Mouse (Mus musculus): ENCODE results near the gene Atp6v1a. TPM values are rescaled to one million over a fixed set of nuclear protein-coding genes. Genes with fewer than 3 reads are reported as not detected.

The Atp6v1a gene
- total RNA-seq (2014; rRNA removed) (165 and 183 TPM in 2 replicates), polyA plus RNA-seq (2015; fragmentation: Nextera tagmentation; extraction: Ambion mirVana) (161 TPM in 2 replicates)

GRCm38 (mm10) chr16:44139536-44140185 lies at the start of gene Atp6v1a, which contains the start of gene Naa50:
Atp6v1a (minus strand) TSS chr16:44139705.
Naa50 (plus strand) TSS chr16:44139830.
- peak; percentile 97 for DNase-seq (ENCODE audit: low spot score)
- peaks cover 7% of the 10 kb centered on the region; the same call in 1 of the 2 replicates for H3K4me1 ChIP-seq (ENCODE audit: insufficient read depth, low read length)
- ATAC-seq: peak; percentile 91
- no peaks in the 10 kb centered on the region for H3K36me3 ChIP-seq (ENCODE audit: insufficient read depth, low read length)
- no peaks in the 10 kb centered on the region for H3K9me3 ChIP-seq (ENCODE audit: low read length)
- peak within 1 kb of the TSS; percentile 98 for H3K4me3 ChIP-seq (ENCODE audit: low read length)
- under 1% methylated on average over 70 of the region's 71 CpGs for WGBS
- H3K27me3 ChIP-seq (ENCODE audit: insufficient read depth, low read length): no peaks in the 10 kb centered on the region
- H3K27ac ChIP-seq: peak within 1 kb of the TSS; percentile 97
- H3K4me2 ChIP-seq (ENCODE audit: low read depth, low read length): peak within 1 kb of the TSS; percentile 83
- no peak for TF ChIP-seq CTCF (IDR thresholded peaks at IDR 0.05; ENCODE audit: low read depth)
- peak within 1 kb of the TSS; percentile 92 for H3K9ac ChIP-seq (replicated peaks; ENCODE audit: low read length)

GRCm38 (mm10) chr16:44188766-44189165 lies 49.3 kb upstream of the Atp6v1a start:
- peak; percentile 24; the same call in 1 of the 2 replicates for TF ChIP-seq CTCF (IDR thresholded peaks at IDR 0.05; ENCODE audit: low read depth)
- Histone ChIP-seq H3K9me3 (ENCODE audit: low read length) (no peaks in the 10 kb centered on the region), H3K27ac (no peak overlapping the region), H3K4me2 (ENCODE audit: low read depth, low read length) (no peak overlapping the region), H3K9ac (replicated peaks; ENCODE audit: low read length) (no peak overlapping the region), H3K27me3 (ENCODE audit: insufficient read depth, low read length) (no peaks in the 10 kb centered on the region), H3K4me1 (ENCODE audit: insufficient read depth, low read length) (no peaks in the 10 kb centered on the region), H3K36me3 (ENCODE audit: insufficient read depth, low read length) (no peaks in the 10 kb centered on the region), H3K4me3 (ENCODE audit: low read length) (no peak overlapping the region)
- ATAC-seq: no peak
- DNase-seq (ENCODE audit: low spot score): no peak
- 88% methylated on average over 3 of the region's 3 CpGs for WGBS

DNA sequence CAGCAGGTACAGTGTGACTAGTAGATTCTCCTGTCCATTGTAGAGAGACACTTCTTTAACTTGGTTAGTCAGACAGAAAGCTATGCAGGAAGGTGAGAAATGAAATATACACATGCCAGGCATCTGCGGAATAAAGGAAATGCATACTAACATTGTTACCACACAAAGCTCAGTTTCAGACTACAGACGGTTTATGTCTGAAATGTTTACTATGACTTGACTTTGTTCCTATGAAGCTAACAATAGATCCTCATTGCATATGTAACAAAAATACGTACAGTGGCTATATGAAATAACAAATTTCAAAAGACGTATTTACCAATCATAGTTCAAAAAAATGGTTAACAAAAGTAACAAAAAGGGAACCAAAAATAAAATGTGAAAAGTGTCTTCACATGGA lies 47.7 kb upstream of the Atp6v1a start:
- no peak for TF ChIP-seq CTCF (IDR thresholded peaks at IDR 0.05; ENCODE audit: low read depth)
- Histone ChIP-seq H3K27me3 (ENCODE audit: insufficient read depth, low read length) (no peaks in the 10 kb centered on the region), H3K9me3 (ENCODE audit: low read length) (no peaks in the 10 kb centered on the region), H3K4me3 (ENCODE audit: low read length) (no peak overlapping the region), H3K36me3 (ENCODE audit: insufficient read depth, low read length) (no peaks in the 10 kb centered on the region), H3K9ac (replicated peaks; ENCODE audit: low read length) (no peak overlapping the region), H3K4me2 (ENCODE audit: low read depth, low read length) (no peak overlapping the region), H3K27ac (no peak overlapping the region), H3K4me1 (ENCODE audit: insufficient read depth, low read length) (no peaks in the 10 kb centered on the region)
- 92% methylated on average over 4 of the region's 4 CpGs for WGBS
- DNase-seq (ENCODE audit: low spot score) (no peak), ATAC-seq (no peak)

DNA sequence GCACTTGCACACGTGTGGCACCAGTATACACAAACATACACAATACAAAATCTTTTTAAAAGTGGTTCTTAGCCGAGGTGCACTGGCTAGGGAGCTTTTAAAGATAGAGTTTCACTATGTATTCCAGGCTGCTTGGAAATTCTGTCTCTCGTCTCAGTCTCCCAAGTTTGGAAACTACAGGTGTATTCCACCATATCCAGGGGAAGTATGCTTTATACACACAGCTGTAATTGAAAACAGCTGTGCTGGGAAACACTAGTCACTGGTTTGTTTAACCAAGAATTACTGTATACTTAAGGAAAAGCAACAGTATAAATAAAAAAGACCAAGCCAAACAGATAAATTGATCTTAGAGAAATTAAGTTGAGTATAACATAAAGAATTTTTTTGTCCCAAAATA lies 45.3 kb upstream of the Atp6v1a start:
- 88% methylated on average over 3 of the region's 3 CpGs for WGBS
- no peak for ATAC-seq
- no peak overlapping the region for H3K4me3 ChIP-seq (ENCODE audit: low read length)
- TF ChIP-seq CTCF (IDR thresholded peaks at IDR 0.05; ENCODE audit: low read depth): no peak
- no peaks in the 10 kb centered on the region for H3K4me1 ChIP-seq (ENCODE audit: insufficient read depth, low read length)
- H3K4me2 ChIP-seq (ENCODE audit: low read depth, low read length): no peak overlapping the region
- H3K27ac ChIP-seq: no peak overlapping the region
- DNase-seq (ENCODE audit: low spot score): no peak
- no peaks in the 10 kb centered on the region for H3K27me3 ChIP-seq (ENCODE audit: insufficient read depth, low read length)
- no peak overlapping the region for H3K9ac ChIP-seq (replicated peaks; ENCODE audit: low read length)
- no peaks in the 10 kb centered on the region for H3K36me3 ChIP-seq (ENCODE audit: insufficient read depth, low read length)
- no peaks in the 10 kb centered on the region for H3K9me3 ChIP-seq (ENCODE audit: low read length)

DNA sequence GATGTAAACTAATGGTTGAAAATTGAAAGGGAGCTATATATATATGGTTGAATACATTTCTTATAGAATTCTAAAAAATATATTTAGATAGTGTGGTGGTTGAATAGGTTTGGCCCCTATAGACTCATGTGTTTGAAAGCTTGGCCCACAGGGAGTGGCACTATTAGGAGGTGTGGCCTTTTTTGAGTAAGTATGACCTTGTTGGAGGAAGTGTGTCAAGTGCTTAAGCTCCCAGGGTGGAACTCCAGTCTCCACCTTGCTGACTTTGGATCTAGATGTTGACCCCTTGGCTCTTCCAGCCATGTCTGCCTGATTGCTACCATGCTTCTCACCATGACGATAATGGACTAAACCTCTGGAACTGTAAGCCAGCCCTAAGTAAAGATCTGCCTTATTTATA lies 43.1 kb upstream of the Atp6v1a start:
- 91% methylated on average over 1 of the region's 1 CpGs for WGBS

DNA sequence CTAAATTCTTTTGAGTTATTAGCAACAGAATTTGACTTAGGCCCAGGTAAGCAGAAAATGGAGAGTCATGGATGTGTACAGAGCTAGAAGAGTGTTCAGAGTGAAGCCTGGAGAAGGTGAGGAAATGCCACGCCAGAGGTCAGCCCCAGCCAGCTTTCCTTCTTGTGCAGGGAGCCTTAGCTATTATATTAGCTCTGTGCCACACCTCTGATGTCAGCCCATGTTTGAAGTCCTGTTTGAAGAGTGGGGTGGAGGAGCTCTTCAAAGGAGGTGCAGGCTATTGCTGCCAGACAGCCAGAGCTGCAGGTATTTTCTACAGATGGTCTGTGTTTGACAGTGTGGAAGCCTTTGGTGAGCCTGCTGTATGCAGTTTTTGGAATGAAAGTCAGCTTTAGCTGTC lies 39.0 kb upstream of the Atp6v1a start:
- H3K4me3 ChIP-seq (ENCODE audit: low read length): no peak overlapping the region
- H3K27me3 ChIP-seq (ENCODE audit: insufficient read depth, low read length): no peaks in the 10 kb centered on the region
- H3K9me3 ChIP-seq (ENCODE audit: low read length): no peaks in the 10 kb centered on the region
- H3K27ac ChIP-seq: no peak overlapping the region
- ATAC-seq (no peak), DNase-seq (ENCODE audit: low spot score) (no peak)
- H3K4me2 ChIP-seq (ENCODE audit: low read depth, low read length): no peak overlapping the region
- no peaks in the 10 kb centered on the region for H3K36me3 ChIP-seq (ENCODE audit: insufficient read depth, low read length)
- H3K9ac ChIP-seq (replicated peaks; ENCODE audit: low read length): no peak overlapping the region
- TF ChIP-seq CTCF (IDR thresholded peaks at IDR 0.05; ENCODE audit: low read depth): no peak
- WGBS: 76% methylated on average over 1 of the region's 1 CpGs
- H3K4me1 ChIP-seq (ENCODE audit: insufficient read depth, low read length): 0 out of 2 replicates have a peak, but pooled peaks cover 6% of the 10 kb centered on the region

More for the DNA sequence above, 43.1 kb upstream of the Atp6v1a start:
- H3K27ac ChIP-seq: no peak overlapping the region
- TF ChIP-seq CTCF (IDR thresholded peaks at IDR 0.05; ENCODE audit: low read depth): no peak
- ATAC-seq: no peak
- no peak for DNase-seq (ENCODE audit: low spot score)
- H3K4me2 ChIP-seq (ENCODE audit: low read depth, low read length): no peak overlapping the region
- no peaks in the 10 kb centered on the region for H3K36me3 ChIP-seq (ENCODE audit: insufficient read depth, low read length)
- no peaks in the 10 kb centered on the region for H3K4me1 ChIP-seq (ENCODE audit: insufficient read depth, low read length)
- no peak overlapping the region for H3K9ac ChIP-seq (replicated peaks; ENCODE audit: low read length)
- no peaks in the 10 kb centered on the region for H3K27me3 ChIP-seq (ENCODE audit: insufficient read depth, low read length)
- no peak overlapping the region for H3K4me3 ChIP-seq (ENCODE audit: low read length)
- H3K9me3 ChIP-seq (ENCODE audit: low read length): no peaks in the 10 kb centered on the region

DNA sequence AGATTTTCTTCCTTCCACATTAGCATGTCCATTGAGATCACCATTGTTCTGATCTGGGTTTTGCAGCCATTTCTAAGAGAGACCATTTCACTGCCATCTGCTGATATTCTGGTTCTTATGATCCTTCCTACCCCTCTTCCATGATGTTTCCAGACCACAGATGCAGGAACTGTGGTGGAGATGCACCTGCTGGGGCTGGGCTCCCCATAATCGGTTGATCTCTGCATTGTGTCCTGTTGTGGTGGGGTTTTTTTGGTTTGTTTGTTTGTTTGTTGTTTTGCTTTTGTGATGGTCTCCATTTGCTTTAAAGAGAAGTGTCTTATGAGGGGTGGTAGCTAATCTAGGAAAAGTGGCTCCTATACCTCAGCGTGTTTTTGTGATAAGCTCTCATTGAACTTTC lies 37.0 kb upstream of the Atp6v1a start:
- WGBS: 92% methylated on average over 2 of the region's 2 CpGs
- no peaks in the 10 kb centered on the region for H3K27me3 ChIP-seq (ENCODE audit: insufficient read depth, low read length)
- H3K4me1 ChIP-seq (ENCODE audit: insufficient read depth, low read length): 0 out of 2 replicates have a peak, but pooled peaks cover 6% of the 10 kb centered on the region
- H3K36me3 ChIP-seq (ENCODE audit: insufficient read depth, low read length): no peaks in the 10 kb centered on the region
- H3K9ac ChIP-seq (replicated peaks; ENCODE audit: low read length): no peak overlapping the region
- no peak overlapping the region for H3K4me3 ChIP-seq (ENCODE audit: low read length)
- no peak overlapping the region for H3K4me2 ChIP-seq (ENCODE audit: low read depth, low read length)
- DNase-seq (ENCODE audit: low spot score) (no peak), ATAC-seq (no peak)
- H3K9me3 ChIP-seq (ENCODE audit: low read length): no peaks in the 10 kb centered on the region
- no peak for TF ChIP-seq CTCF (IDR thresholded peaks at IDR 0.05; ENCODE audit: low read depth)
- H3K27ac ChIP-seq: no peak overlapping the region
